Mouse (Mus musculus): ENCODE results near the gene Ackr1. TPM values are rescaled to one million over a fixed set of nuclear protein-coding genes. Genes with fewer than 3 reads are reported as not detected.
"Not testable (repeated sequence)": the region's sequence is repeated elsewhere in the genome, so short reads cannot be mapped to it uniquely, and the experiment has no call there.

Ackr1 gene
- polyA plus RNA-seq, 1 experiment from 2014 or later = 18.6 TPM

- H3K27ac ChIP-seq (replicated peaks) = no peak overlapping the region
- no peak overlapping the region for H3K4me2 ChIP-seq
- no peaks in the 10 kb centered on the region for H3K36me3 ChIP-seq
- H3K4me3 ChIP-seq = no peak overlapping the region
- no peak overlapping the region for H3K9ac ChIP-seq
- H3K4me1 ChIP-seq (replicated peaks) = 0 out of 2 replicates have a peak, but pooled peaks cover 2% of the 10 kb centered on the region
- H3K9me3 ChIP-seq = no peaks in the 10 kb centered on the region
- 65% methylated on average over 6 of the region's 6 CpGs for whole genome bisulfite sequencing
- no peaks in the 10 kb centered on the region for H3K27me3 ChIP-seq
- ATAC-seq (ENCODE audit: low FRiP score, low read depth) = no peak
Measured at GRCm38 (mm10) chr1:173322249-173322627, 11.3 kb downstream of the Ackr1 start.

GRCm38 (mm10) chr1:173321593-173322248 lies 11.8 kb downstream of the Ackr1 start:
- Histone ChIP-seq H3K27ac (replicated peaks) (no peak overlapping the region), H3K27me3 (no peaks in the 10 kb centered on the region), H3K4me1 (replicated peaks) (0 out of 2 replicates have a peak, but pooled peaks cover 2% of the 10 kb centered on the region), H3K4me2 (no peak overlapping the region), H3K9me3 (no peaks in the 10 kb centered on the region), H3K4me3 (no peak overlapping the region), H3K9ac (no peak overlapping the region), H3K36me3 (no peaks in the 10 kb centered on the region)
- peak; percentile 87 for ATAC-seq (ENCODE audit: low FRiP score, low read depth)
- 37% methylated on average over 8 of the region's 8 CpGs for WGBS

GRCm38 (mm10) chr1:173317925-173318477 lies 15.5 kb downstream of the Ackr1 start:
- WGBS = 94% methylated on average over 2 of the region's 2 CpGs
- no peak for ATAC-seq (ENCODE audit: low FRiP score, low read depth)
- Histone ChIP-seq H3K27ac (replicated peaks) (no peak overlapping the region), H3K36me3 (no peaks in the 10 kb centered on the region), H3K4me1 (replicated peaks) (0 out of 2 replicates have a peak, but pooled peaks cover 2% of the 10 kb centered on the region), H3K4me2 (no peak overlapping the region), H3K9ac (no peak overlapping the region), H3K4me3 (no peak overlapping the region), H3K9me3 (no peaks in the 10 kb centered on the region), H3K27me3 (no peaks in the 10 kb centered on the region)

GRCm38 (mm10) chr1:173315725-173316124 lies 17.8 kb downstream of the Ackr1 start:
- no peak overlapping the region for H3K27ac ChIP-seq (replicated peaks)
- no peak overlapping the region for H3K9ac ChIP-seq
- no peaks in the 10 kb centered on the region for H3K4me1 ChIP-seq (replicated peaks)
- no peaks in the 10 kb centered on the region for H3K27me3 ChIP-seq
- H3K36me3 ChIP-seq = no peaks in the 10 kb centered on the region
- 92% methylated on average over 3 of the region's 3 CpGs for WGBS
- H3K4me3 ChIP-seq = no peak overlapping the region
- H3K4me2 ChIP-seq = no peak overlapping the region
- no peaks in the 10 kb centered on the region for H3K9me3 ChIP-seq
- no peak for ATAC-seq (ENCODE audit: low FRiP score, low read depth)

- ATAC-seq (ENCODE audit: low FRiP score, low read depth); H3K9ac ChIP-seq; H3K4me2 ChIP-seq; H3K36me3 ChIP-seq; H3K4me1 ChIP-seq (replicated peaks); H3K27ac ChIP-seq (replicated peaks); H3K4me3 ChIP-seq; H3K9me3 ChIP-seq; H3K27me3 ChIP-seq: not testable (repeated sequence)
- WGBS = 91% methylated on average over 7 of the region's 7 CpGs
Measured at GRCm38 (mm10) chr1:173313535-173314050, 20.0 kb downstream of the Ackr1 start.

- not testable (repeated sequence) for H3K27me3 ChIP-seq; H3K9me3 ChIP-seq; H3K4me1 ChIP-seq (replicated peaks); H3K4me2 ChIP-seq; H3K9ac ChIP-seq; ATAC-seq (ENCODE audit: low FRiP score, low read depth); H3K36me3 ChIP-seq; H3K27ac ChIP-seq (replicated peaks); H3K4me3 ChIP-seq
- 54% methylated on average over 3 of the region's 3 CpGs for WGBS
Measured at GRCm38 (mm10) chr1:173302795-173303194, 30.8 kb downstream of the Ackr1 start.

Other genes with a start within 250 kb of the Ackr1 start
- not detected in 2 replicates for gene Olfr1408, start 196.4 kb downstream of the Ackr1 start, polyA plus RNA-seq (2015; fragmentation: Nextera tagmentation; extraction: Ambion mirVana)
- not detected in 2 replicates for gene Olfr1406, start 143.1 kb downstream of the Ackr1 start, polyA plus RNA-seq (2015; fragmentation: Nextera tagmentation; extraction: Ambion mirVana)
- not detected in 2 replicates for gene Olfr218, start 135.9 kb downstream of the Ackr1 start, polyA plus RNA-seq (2015; fragmentation: Nextera tagmentation; extraction: Ambion mirVana)
- gene Olfr1404, start 121.4 kb downstream of the Ackr1 start, polyA plus RNA-seq (2015; fragmentation: Nextera tagmentation; extraction: Ambion mirVana) = not detected in 2 replicates
- not detected in 2 replicates for gene Fcer1a, start 106.5 kb downstream of the Ackr1 start, polyA plus RNA-seq (2015; fragmentation: Nextera tagmentation; extraction: Ambion mirVana)
- not detected in 2 replicates for gene Olfr418, start 67.7 kb downstream of the Ackr1 start, polyA plus RNA-seq (2015; fragmentation: Nextera tagmentation; extraction: Ambion mirVana)
- gene Mptx2, start 56.0 kb downstream of the Ackr1 start, polyA plus RNA-seq (2015; fragmentation: Nextera tagmentation; extraction: Ambion mirVana) = not detected in 2 replicates
- 0.83 and 2.0 TPM in 2 replicates for gene Aim2, start 17.1 kb upstream of the Ackr1 start, polyA plus RNA-seq (2015; fragmentation: Nextera tagmentation; extraction: Ambion mirVana)
- gene Cadm3, start 33.9 kb upstream of the Ackr1 start, polyA plus RNA-seq (2015; fragmentation: Nextera tagmentation; extraction: Ambion mirVana) = 81.5 and 84.8 TPM in 2 replicates
- 0.30 TPM in 1 of 2 replicates, not detected in the other for gene Ifi206, start 157.3 kb upstream of the Ackr1 start, polyA plus RNA-seq (2015; fragmentation: Nextera tagmentation; extraction: Ambion mirVana)
- gene Ifi214, start 202.2 kb upstream of the Ackr1 start, polyA plus RNA-seq (2015; fragmentation: Nextera tagmentation; extraction: Ambion mirVana) = not detected in 2 replicates

Data from hindbrain, embryonic 15.5 days (tissue).